Mouse (Mus musculus): ENCODE results near the gene Aox4.

DNA sequence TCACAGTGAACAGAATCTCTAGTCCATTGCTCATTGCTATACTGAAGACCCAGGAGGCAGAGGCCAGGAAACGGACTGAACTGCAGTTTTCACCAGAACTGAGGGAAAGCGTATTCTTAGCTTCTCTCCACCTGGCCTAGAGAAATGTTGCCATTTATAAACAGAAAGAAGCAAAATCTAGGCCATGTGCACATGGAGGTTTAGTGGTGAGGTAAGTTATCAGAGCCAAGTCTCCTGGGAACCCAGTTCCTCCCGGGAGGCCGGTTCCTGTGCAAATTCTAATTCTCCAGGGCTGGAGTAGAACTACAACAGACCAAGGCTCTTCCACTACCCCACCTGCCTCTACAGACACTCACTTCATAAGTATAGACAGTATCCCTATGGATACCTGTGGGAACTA, 19.6 kb downstream of the Aox4 start:
- no peak for TF ChIP-seq MYOD1 (IDR thresholded peaks at IDR 0.05; ENCODE audit: control insufficient read depth in 1 of 3, insufficient read length in 2 of 3, low read depth in 2 of 3)
- TF ChIP-seq POLR2A (IDR thresholded peaks at IDR 0.05; ENCODE audit: insufficient read length, low read depth), result no peak
- no peak for TF ChIP-seq TCF12 (IDR thresholded peaks at IDR 0.05; ENCODE audit: insufficient read depth, poor library complexity, severe bottlenecking)
- TF ChIP-seq MAX (IDR thresholded peaks at IDR 0.05; ENCODE audit: low read depth), result no peak
- no peak for TF ChIP-seq USF1 (IDR thresholded peaks at IDR 0.05; ENCODE audit: low read depth)
